Mouse (Mus musculus): ENCODE measurements around the gene Tacc3. TPM values are rescaled to one million over a fixed set of nuclear protein-coding genes. Genes with fewer than 3 reads are reported as not detected.

The Tacc3 gene
- polyA plus RNA-seq, 1 experiment from 2014 or later: 249 TPM

DNA sequence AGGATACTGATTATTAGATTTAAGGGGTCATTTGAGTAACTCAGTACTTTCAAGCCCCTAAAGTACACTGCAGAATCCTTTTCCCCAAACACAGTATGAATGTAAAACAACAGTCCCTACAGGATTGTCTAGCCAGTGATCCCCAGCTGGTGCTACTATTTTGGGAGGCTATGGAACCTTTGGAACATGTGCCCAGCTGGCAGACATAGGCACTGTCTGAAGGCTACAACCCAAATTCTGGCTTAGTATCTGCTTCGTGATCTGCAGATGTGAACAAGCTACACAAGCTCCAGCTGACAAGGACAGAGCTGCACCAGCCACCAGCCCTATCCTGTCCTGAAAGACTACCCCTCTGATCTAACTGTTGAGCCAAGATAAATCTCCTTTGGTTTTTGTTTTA, 25.4 kb upstream of the Tacc3 start:
- peaks cover 17% of the 10 kb centered on the region for H3K4me1 ChIP-seq
- 78% methylated on average over 1 of the region's 1 CpGs for WGBS
- no peak overlapping the region for H3K9ac ChIP-seq

DNA sequence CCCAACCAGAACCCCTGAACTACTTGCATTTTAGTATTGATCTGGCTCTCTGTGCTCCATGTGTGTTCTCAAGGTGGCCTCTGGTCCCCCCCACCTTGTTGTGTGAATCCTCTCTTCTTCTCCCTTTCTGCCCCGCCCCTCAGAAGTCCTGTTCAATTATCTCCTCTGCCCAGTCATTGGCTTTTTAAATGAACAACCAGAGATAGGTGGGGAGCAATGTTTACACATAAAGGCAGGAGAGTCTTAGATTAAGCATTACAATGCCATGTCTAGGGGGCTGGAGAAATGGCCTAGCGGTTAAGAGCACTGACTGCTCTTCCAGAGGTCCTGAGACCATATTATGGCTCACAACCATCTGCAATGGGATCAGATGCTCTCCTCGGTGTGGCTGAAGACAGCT, 22.6 kb upstream of the Tacc3 start:
- Histone ChIP-seq H3K4me2 (replicated peaks) (no peak overlapping the region), H3K9ac (no peak overlapping the region), H3K9me3 (no peaks in the 10 kb centered on the region), H3K4me3 (no peak overlapping the region), H3K27ac (no peak overlapping the region), H3K27me3 (no peaks in the 10 kb centered on the region), H3K36me3 (peaks cover 25% of the 10 kb centered on the region), H3K4me1 (0 out of 2 replicates have a peak, but pooled peaks cover 8% of the 10 kb centered on the region)
- WGBS: 82% methylated on average over 3 of the region's 3 CpGs
- no peak for ATAC-seq (ENCODE audit: insufficient number of reproducible peaks, insufficient read depth, low FRiP score, low TSS enrichment)

More for the DNA sequence above, 25.4 kb upstream of the Tacc3 start:
- H3K27ac ChIP-seq: no peak overlapping the region
- no peaks in the 10 kb centered on the region for H3K27me3 ChIP-seq
- no peak overlapping the region for H3K4me3 ChIP-seq
- no peaks in the 10 kb centered on the region for H3K9me3 ChIP-seq
- no peak for ATAC-seq (ENCODE audit: insufficient number of reproducible peaks, insufficient read depth, low FRiP score, low TSS enrichment)
- H3K36me3 ChIP-seq: peaks cover 6% of the 10 kb centered on the region; the same call in 1 of the 2 replicates
- H3K4me2 ChIP-seq (replicated peaks): no peak overlapping the region

DNA sequence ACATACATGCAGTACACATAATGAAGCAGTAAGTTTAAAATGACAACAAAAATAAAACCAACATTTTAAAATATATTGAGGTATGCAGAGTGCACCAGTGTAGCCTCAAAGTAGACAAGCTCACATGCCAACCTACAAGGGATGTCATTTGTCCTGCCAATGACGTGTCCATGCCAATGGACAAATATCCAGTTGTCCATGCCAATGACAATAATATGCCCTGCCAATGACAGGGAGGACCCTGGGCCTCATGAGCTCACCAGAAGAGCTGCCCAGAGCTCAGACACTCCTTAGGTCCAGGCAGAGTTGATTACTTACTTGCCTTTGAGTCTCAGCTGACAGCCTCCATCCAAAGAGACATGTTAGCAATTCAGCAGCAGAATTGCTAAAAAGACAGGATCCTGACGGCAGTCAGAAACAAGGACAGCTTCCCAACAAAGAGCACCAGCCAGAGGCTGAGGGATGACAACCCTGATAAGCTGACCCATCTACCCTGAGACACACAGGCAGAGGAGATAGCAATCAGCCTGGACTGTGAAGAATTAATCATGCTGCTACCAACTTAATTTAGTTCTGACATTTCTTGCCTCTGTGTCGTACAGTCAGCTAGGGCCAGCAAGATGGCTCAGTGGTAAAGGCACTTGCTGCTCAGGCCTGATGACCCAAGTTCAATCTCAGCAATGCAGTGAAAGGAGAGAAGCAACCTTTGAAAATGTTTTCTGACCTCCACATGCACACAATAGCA, 20.1 kb upstream of the Tacc3 start:
- ATAC-seq (ENCODE audit: insufficient number of reproducible peaks, insufficient read depth, low FRiP score, low TSS enrichment): no peak
- Histone ChIP-seq H3K27me3 (no peaks in the 10 kb centered on the region), H3K9me3 (no peaks in the 10 kb centered on the region), H3K9ac (no peak overlapping the region), H3K36me3 (peaks cover 46% of the 10 kb centered on the region), H3K4me1 (no peaks in the 10 kb centered on the region), H3K27ac (no peak overlapping the region), H3K4me2 (replicated peaks) (no peak overlapping the region), H3K4me3 (no peak overlapping the region)
- WGBS: 81% methylated on average over 3 of the region's 3 CpGs

DNA sequence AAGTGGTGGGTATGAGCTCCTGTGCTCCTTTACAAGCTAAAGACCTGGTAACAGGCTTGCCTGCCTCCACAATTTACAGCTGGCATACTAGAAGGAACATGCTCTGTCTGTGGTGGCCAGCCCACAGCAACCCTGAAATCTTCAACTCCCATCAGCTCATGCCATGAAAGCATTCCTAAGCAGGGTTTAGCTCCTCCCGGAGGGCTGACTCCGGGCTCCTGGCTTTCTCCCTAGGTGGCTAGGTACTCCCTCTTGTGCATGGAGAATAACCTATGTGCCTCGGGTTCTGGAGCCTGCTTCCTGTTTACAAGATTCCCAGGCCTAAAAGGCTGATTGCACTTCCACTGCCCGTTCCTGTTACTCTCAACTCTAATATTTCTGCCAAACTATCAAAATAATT, 19.1 kb upstream of the Tacc3 start:
- Histone ChIP-seq H3K27ac (0 out of 2 replicates have a peak overlapping the region, but pooled peaks have one; percentile 11), H3K36me3 (peaks cover 56% of the 10 kb centered on the region), H3K27me3 (no peaks in the 10 kb centered on the region), H3K9me3 (no peaks in the 10 kb centered on the region), H3K4me2 (replicated peaks) (no peak overlapping the region), H3K4me1 (no peaks in the 10 kb centered on the region), H3K9ac (no peak overlapping the region), H3K4me3 (no peak overlapping the region)
- no peak for ATAC-seq (ENCODE audit: insufficient number of reproducible peaks, insufficient read depth, low FRiP score, low TSS enrichment)
- 64% methylated on average over 4 of the region's 4 CpGs for WGBS

DNA sequence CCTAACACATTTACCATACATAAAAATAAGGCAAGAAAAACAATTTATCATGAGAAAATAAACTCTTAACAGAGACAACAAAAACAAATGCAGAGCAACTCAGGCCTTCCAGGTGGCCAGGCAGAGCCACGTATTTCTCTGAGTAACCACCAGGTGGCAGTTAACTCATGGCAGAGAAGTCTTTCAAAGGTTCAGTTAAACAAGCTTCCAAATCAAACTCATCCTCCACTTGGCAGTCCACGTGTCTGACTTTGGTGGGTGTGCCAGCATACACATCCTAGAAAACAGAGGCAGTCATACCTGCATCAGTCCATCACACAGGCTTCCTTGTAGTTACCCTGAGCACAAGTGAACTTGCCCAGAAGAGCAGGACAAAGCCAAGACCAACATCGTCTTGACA, 17.3 kb upstream of the Tacc3 start:
- H3K27me3 ChIP-seq: no peaks in the 10 kb centered on the region
- H3K36me3 ChIP-seq: peaks cover 68% of the 10 kb centered on the region
- H3K4me2 ChIP-seq (replicated peaks): no peak overlapping the region
- no peaks in the 10 kb centered on the region for H3K9me3 ChIP-seq
- 45% methylated on average over 3 of the region's 3 CpGs for WGBS
- H3K27ac ChIP-seq: no peak overlapping the region
- H3K9ac ChIP-seq: no peak overlapping the region
- H3K4me1 ChIP-seq: no peaks in the 10 kb centered on the region
- ATAC-seq (ENCODE audit: insufficient number of reproducible peaks, insufficient read depth, low FRiP score, low TSS enrichment): no peak
- no peak overlapping the region for H3K4me3 ChIP-seq

DNA sequence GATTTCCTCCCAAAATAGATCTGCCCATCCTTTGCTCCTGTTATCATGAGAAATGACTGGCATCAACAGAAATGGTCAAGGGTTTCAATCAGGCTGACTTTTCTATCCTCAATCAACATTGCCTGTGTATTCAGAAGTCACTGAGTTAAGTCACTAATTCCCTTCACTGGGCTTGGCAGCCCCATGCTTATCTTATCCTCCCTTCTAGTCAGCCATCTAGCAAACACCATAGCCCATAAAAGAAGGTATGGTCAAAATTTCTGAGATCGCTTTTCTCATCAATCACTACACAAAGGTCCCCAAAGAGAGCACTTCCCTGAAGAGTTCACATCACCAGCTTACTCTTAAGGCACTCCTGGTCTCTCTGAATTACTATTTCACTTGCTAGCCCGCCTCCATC, 6.9 kb upstream of the Tacc3 start:
- Histone ChIP-seq H3K36me3 (peaks cover 42% of the 10 kb centered on the region), H3K4me3 (peak overlapping the region; percentile 81), H3K4me2 (replicated peaks) (peak overlapping the region; percentile 64), H3K9me3 (no peaks in the 10 kb centered on the region), H3K4me1 (peaks cover 24% of the 10 kb centered on the region), H3K27me3 (no peaks in the 10 kb centered on the region), H3K27ac (peak overlapping the region; percentile 94), H3K9ac (peak overlapping the region; percentile 81)
- 20% methylated on average over 2 of the region's 2 CpGs for WGBS
- no peak for ATAC-seq (ENCODE audit: insufficient number of reproducible peaks, insufficient read depth, low FRiP score, low TSS enrichment)

DNA sequence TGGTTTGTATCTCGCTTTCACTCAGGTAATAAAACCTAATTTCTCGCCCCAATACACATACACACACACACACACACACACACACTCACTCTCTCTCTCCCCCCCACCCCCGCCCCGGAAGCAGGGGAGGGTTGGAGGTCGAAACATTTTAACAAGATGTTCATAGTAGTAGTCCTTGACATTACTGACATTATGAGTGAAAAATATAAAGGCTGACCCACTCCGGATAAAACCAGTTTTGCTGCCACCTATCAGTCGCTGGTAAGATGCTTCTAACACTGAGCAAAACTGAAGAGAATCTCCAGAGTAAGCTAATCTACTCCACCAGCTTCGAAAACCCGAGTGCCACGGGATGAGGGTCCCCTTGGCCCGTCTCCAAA, 6.4 kb upstream of the Tacc3 start:
- Histone ChIP-seq H3K9me3 (no peaks in the 10 kb centered on the region), H3K27me3 (no peaks in the 10 kb centered on the region), H3K4me2 (replicated peaks) (peak overlapping the region; percentile 64), H3K27ac (peak overlapping the region; percentile 94), H3K9ac (peak overlapping the region; percentile 81), H3K36me3 (peaks cover 37% of the 10 kb centered on the region), H3K4me3 (peak overlapping the region; percentile 81), H3K4me1 (peaks cover 29% of the 10 kb centered on the region)
- 0 out of 2 replicates have a peak, but pooled peaks have one; percentile 0 for ATAC-seq (ENCODE audit: insufficient number of reproducible peaks, insufficient read depth, low FRiP score, low TSS enrichment)
- WGBS: under 1% methylated on average over 11 of the region's 11 CpGs

DNA sequence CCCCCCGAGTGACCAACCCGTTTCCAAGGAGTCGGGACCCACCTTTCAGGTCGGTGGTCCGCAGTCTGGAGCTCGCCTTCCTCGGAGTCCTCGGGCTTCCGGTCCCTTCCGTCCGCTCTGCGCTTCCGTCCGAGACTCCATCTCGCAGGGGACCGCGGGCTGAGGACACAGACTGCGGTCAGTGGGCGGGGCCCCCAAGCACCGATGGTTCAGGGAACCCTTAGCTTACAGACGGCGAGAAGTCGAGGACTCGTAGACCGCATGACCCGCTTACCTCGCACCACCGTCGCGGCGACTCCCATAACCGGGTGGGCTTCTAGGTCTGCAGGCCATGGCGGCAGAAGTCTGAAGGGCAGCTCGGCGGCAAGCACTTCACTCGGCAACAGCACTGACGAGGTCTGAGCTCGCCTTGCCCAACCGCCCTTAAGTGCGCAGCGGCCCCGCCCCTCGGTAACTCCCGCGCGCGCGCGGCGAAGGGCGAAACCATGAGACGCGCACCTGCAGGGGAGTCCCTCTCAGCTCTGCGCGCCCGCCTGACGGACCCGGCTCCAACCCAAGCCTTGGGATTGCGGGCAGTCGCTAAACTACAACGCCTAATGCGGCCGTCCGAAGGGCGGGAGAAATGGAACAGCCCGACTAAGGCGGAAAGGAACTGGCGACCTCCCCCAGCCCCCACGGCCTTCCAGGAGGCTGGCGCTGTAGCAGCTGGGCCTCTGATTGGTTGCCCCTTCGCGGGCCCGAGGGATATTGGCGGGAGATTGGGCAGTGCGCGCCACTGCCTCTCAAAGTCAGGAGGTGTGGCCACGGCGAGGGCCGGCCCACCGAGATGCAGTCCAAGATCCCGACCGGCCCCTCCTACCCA, 5.8 kb upstream of the Tacc3 start, which contains the start of gene Slbp:
Gene Slbp, minus strand, starts transcription at position 654 of the 862 bp plus-strand sequence.
- Histone ChIP-seq H3K4me2 (replicated peaks) (peak within 1 kb of the TSS; percentile 64), H3K4me1 (peaks cover 35% of the 10 kb centered on the region), H3K4me3 (peak within 1 kb of the TSS; percentile 81), H3K9ac (peak within 1 kb of the TSS; percentile 81), H3K27ac (peak within 1 kb of the TSS; percentile 94), H3K36me3 (peaks cover 32% of the 10 kb centered on the region), H3K27me3 (no peaks in the 10 kb centered on the region), H3K9me3 (no peaks in the 10 kb centered on the region)
- WGBS: under 1% methylated on average over 82 of the region's 82 CpGs
- peak; percentile 94 for ATAC-seq (ENCODE audit: insufficient number of reproducible peaks, insufficient read depth, low FRiP score, low TSS enrichment)

DNA sequence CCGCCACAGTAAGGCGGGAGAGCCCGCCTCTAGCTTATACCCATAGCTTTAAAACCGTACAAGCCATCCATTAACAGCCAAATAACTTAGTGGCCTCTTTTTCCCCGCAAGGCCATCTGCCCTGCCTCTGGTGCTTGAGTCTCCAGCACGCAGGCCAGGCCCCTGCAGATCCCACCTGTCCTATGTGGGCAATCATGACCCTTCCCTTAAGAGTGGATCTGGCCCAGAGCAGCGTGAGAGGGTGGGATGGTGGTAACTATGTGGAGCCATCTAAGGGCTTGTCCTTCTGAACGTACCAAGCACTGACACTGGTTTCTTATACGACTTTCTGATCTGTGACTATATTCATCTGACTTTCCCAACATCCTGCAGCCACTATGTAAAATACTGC, 5.2 kb upstream of the Tacc3 start:
- H3K9me3 ChIP-seq: no peaks in the 10 kb centered on the region
- peak overlapping the region; percentile 94 for H3K27ac ChIP-seq
- 5% methylated on average over 9 of the region's 9 CpGs for WGBS
- H3K4me2 ChIP-seq (replicated peaks): peak overlapping the region; percentile 64
- 0 out of 2 replicates have a peak, but pooled peaks have one; percentile 20 for ATAC-seq (ENCODE audit: insufficient number of reproducible peaks, insufficient read depth, low FRiP score, low TSS enrichment)
- peak overlapping the region; percentile 39; the same call in 1 of the 2 replicates for H3K9ac ChIP-seq
- H3K4me1 ChIP-seq: peaks cover 35% of the 10 kb centered on the region
- no peaks in the 10 kb centered on the region for H3K27me3 ChIP-seq
- H3K4me3 ChIP-seq: peak overlapping the region; percentile 81
- H3K36me3 ChIP-seq: peaks cover 26% of the 10 kb centered on the region

DNA sequence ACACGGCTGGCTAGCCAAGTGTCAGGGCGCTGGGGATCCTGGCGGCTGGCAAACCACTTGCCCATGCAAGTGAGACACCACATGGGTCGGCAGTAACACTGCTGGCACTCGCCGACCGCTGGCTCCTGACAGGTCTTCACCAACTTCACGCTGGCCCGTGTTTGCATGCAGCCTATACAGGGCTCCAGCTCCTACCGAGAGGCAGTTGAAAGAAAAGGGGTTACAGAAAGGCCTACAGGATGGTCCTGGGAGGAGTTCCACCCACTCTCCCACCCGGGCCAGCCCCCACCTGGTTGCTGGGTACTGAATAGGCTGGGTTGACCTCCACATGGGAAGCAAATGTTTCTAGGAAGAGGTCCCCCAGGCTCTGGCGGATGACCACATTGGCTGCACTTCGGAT, 3.5 kb upstream of the Tacc3 start:
- Histone ChIP-seq H3K9ac (no peak overlapping the region), H3K4me2 (replicated peaks) (no peak overlapping the region), H3K27me3 (no peaks in the 10 kb centered on the region), H3K27ac (no peak overlapping the region), H3K4me3 (no peak overlapping the region), H3K36me3 (peaks cover 16% of the 10 kb centered on the region; the same call in 1 of the 2 replicates), H3K9me3 (no peaks in the 10 kb centered on the region), H3K4me1 (peaks cover 42% of the 10 kb centered on the region)
- 92% methylated on average over 13 of the region's 13 CpGs for WGBS
- no peak for ATAC-seq (ENCODE audit: insufficient number of reproducible peaks, insufficient read depth, low FRiP score, low TSS enrichment)

DNA sequence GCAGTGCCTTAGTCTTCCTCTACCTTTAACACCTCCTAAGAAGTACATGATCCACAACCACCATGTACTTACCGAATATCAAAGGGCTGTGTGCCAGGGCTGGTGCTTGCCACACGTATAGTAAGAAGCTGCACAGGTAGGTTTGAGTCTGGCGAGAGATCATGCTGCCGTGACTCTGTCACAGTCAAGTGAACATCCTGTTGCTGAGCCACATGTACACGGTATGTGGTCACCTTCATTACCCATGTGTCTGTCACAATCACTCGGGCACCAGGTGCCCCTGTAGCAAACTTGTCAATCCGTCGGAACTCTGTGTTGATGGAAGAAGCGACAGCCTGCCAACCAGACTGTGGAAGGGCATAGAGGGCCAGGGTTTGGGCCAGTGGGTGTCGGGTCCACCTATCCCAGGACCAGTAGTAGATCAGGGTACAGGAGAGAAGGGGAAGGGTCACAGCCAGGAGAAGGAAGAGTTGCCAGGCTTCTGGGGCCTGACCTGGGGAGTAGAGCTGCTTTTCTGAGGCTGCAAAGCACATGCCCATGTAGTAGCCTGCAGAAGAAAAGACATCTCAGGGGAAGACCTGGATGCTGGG, 2.6 kb upstream of the Tacc3 start:
- Histone ChIP-seq H3K27ac (no peak overlapping the region), H3K9me3 (no peaks in the 10 kb centered on the region), H3K4me3 (no peak overlapping the region), H3K27me3 (no peaks in the 10 kb centered on the region), H3K4me2 (replicated peaks) (no peak overlapping the region), H3K36me3 (peaks cover 16% of the 10 kb centered on the region; the same call in 1 of the 2 replicates), H3K4me1 (peaks cover 46% of the 10 kb centered on the region), H3K9ac (no peak overlapping the region)
- ATAC-seq (ENCODE audit: insufficient number of reproducible peaks, insufficient read depth, low FRiP score, low TSS enrichment): no peak
- 93% methylated on average over 10 of the region's 10 CpGs for WGBS
